Mouse (Mus musculus): ENCODE results near the gene Gm17359. TPM values are rescaled to one million over a fixed set of nuclear protein-coding genes. Genes with fewer than 3 reads are reported as not detected.

The Gm17359 gene
- polyA plus RNA-seq, 1 experiment from 2014 or later, result not detected

GRCm38 (mm10) chr3:79310184-79310583 lies 26.3 kb upstream of the Gm17359 start:
- Histone ChIP-seq H3K36me3 (no peaks in the 10 kb centered on the region), H3K9me3 (replicated peaks) (0 out of 2 replicates have a peak, but pooled peaks cover 5% of the 10 kb centered on the region), H3K4me1 (replicated peaks) (no peaks in the 10 kb centered on the region), H3K27ac (ENCODE audit: poor library complexity, severe bottlenecking) (no peak overlapping the region), H3K27me3 (replicated peaks) (no peaks in the 10 kb centered on the region), H3K9ac (no peak overlapping the region), H3K4me3 (no peak overlapping the region), H3K4me2 (no peak overlapping the region)
- WGBS, result 72% methylated on average over 7 of the region's 7 CpGs
- no peak for ATAC-seq (ENCODE audit: insufficient number of reproducible peaks, low FRiP score)

GRCm38 (mm10) chr3:79311895-79312294 lies 24.6 kb upstream of the Gm17359 start:
- no peaks in the 10 kb centered on the region for H3K4me1 ChIP-seq (replicated peaks)
- no peaks in the 10 kb centered on the region for H3K36me3 ChIP-seq
- no peak overlapping the region for H3K4me3 ChIP-seq
- H3K9me3 ChIP-seq (replicated peaks), result 0 out of 2 replicates have a peak, but pooled peaks cover 5% of the 10 kb centered on the region
- no peaks in the 10 kb centered on the region for H3K27me3 ChIP-seq (replicated peaks)
- ATAC-seq (ENCODE audit: insufficient number of reproducible peaks, low FRiP score), result no peak
- H3K9ac ChIP-seq, result no peak overlapping the region
- no peak overlapping the region for H3K4me2 ChIP-seq
- H3K27ac ChIP-seq (ENCODE audit: poor library complexity, severe bottlenecking), result no peak overlapping the region

GRCm38 (mm10) chr3:79314006-79314698 lies 22.3 kb upstream of the Gm17359 start:
- no peak for ATAC-seq (ENCODE audit: insufficient number of reproducible peaks, low FRiP score)
- Histone ChIP-seq H3K9me3 (replicated peaks) (0 out of 2 replicates have a peak, but pooled peaks cover 7% of the 10 kb centered on the region), H3K4me1 (replicated peaks) (no peaks in the 10 kb centered on the region), H3K36me3 (no peaks in the 10 kb centered on the region), H3K27ac (ENCODE audit: poor library complexity, severe bottlenecking) (no peak overlapping the region), H3K9ac (no peak overlapping the region), H3K4me2 (no peak overlapping the region), H3K27me3 (replicated peaks) (no peaks in the 10 kb centered on the region), H3K4me3 (no peak overlapping the region)
- 66% methylated on average over 10 of the region's 10 CpGs for WGBS

- no peaks in the 10 kb centered on the region for H3K9me3 ChIP-seq (replicated peaks)
- no peak overlapping the region for H3K27ac ChIP-seq (ENCODE audit: poor library complexity, severe bottlenecking)
- peaks cover 11% of the 10 kb centered on the region for H3K4me1 ChIP-seq (replicated peaks)
- 43% methylated on average over 10 of the region's 10 CpGs for WGBS
- no peak overlapping the region for H3K4me3 ChIP-seq
- no peaks in the 10 kb centered on the region for H3K36me3 ChIP-seq
- H3K4me2 ChIP-seq, result peak overlapping the region; percentile 1; the same call in 1 of the 2 replicates
- no peak overlapping the region for H3K9ac ChIP-seq
- no peak for ATAC-seq (ENCODE audit: insufficient number of reproducible peaks, low FRiP score)
- no peaks in the 10 kb centered on the region for H3K27me3 ChIP-seq (replicated peaks)
These were observed 11.5 kb upstream of the Gm17359 start for GRCm38 (mm10) chr3:79324697-79325526.

GRCm38 (mm10) chr3:79329691-79330315 lies 6.7 kb upstream of the Gm17359 start:
- Histone ChIP-seq H3K4me3 (no peak overlapping the region), H3K4me1 (replicated peaks) (peaks cover 3% of the 10 kb centered on the region), H3K9ac (no peak overlapping the region), H3K27ac (ENCODE audit: poor library complexity, severe bottlenecking) (no peak overlapping the region), H3K36me3 (no peaks in the 10 kb centered on the region), H3K4me2 (no peak overlapping the region), H3K27me3 (replicated peaks) (no peaks in the 10 kb centered on the region), H3K9me3 (replicated peaks) (no peaks in the 10 kb centered on the region)
- 36% methylated on average over 8 of the region's 8 CpGs for WGBS
- no peak for ATAC-seq (ENCODE audit: insufficient number of reproducible peaks, low FRiP score)

GRCm38 (mm10) chr3:79333051-79333450 lies 3.4 kb upstream of the Gm17359 start:
- 85% methylated on average over 7 of the region's 7 CpGs for WGBS
- no peak for ATAC-seq (ENCODE audit: insufficient number of reproducible peaks, low FRiP score)
- Histone ChIP-seq H3K4me3 (no peak overlapping the region), H3K27ac (ENCODE audit: poor library complexity, severe bottlenecking) (no peak overlapping the region), H3K4me2 (no peak overlapping the region), H3K9ac (no peak overlapping the region), H3K4me1 (replicated peaks) (no peaks in the 10 kb centered on the region), H3K9me3 (replicated peaks) (no peaks in the 10 kb centered on the region), H3K27me3 (replicated peaks) (no peaks in the 10 kb centered on the region), H3K36me3 (no peaks in the 10 kb centered on the region)

GRCm38 (mm10) chr3:79333643-79334200 lies 2.7 kb upstream of the Gm17359 start:
- Histone ChIP-seq H3K9me3 (replicated peaks) (no peaks in the 10 kb centered on the region), H3K4me3 (no peak overlapping the region), H3K36me3 (no peaks in the 10 kb centered on the region), H3K27ac (ENCODE audit: poor library complexity, severe bottlenecking) (no peak overlapping the region), H3K4me2 (no peak overlapping the region), H3K9ac (no peak overlapping the region), H3K27me3 (replicated peaks) (no peaks in the 10 kb centered on the region), H3K4me1 (replicated peaks) (no peaks in the 10 kb centered on the region)
- 54% methylated on average over 8 of the region's 8 CpGs for WGBS
- no peak for ATAC-seq (ENCODE audit: insufficient number of reproducible peaks, low FRiP score)

GRCm38 (mm10) chr3:79340737-79341136 lies 4.3 kb downstream of the Gm17359 start:
- H3K9me3 ChIP-seq (replicated peaks), result no peaks in the 10 kb centered on the region
- H3K9ac ChIP-seq, result no peak overlapping the region
- H3K27ac ChIP-seq (ENCODE audit: poor library complexity, severe bottlenecking), result no peak overlapping the region
- no peak overlapping the region for H3K4me3 ChIP-seq
- H3K27me3 ChIP-seq (replicated peaks), result no peaks in the 10 kb centered on the region
- H3K4me1 ChIP-seq (replicated peaks), result no peaks in the 10 kb centered on the region
- H3K36me3 ChIP-seq, result no peaks in the 10 kb centered on the region
- no peak overlapping the region for H3K4me2 ChIP-seq
- ATAC-seq (ENCODE audit: insufficient number of reproducible peaks, low FRiP score), result no peak
- WGBS, result 35% methylated on average over 3 of the region's 3 CpGs

GRCm38 (mm10) chr3:79342961-79343735 lies 6.7 kb downstream of the Gm17359 start:
- ATAC-seq (ENCODE audit: insufficient number of reproducible peaks, low FRiP score), result no peak
- Histone ChIP-seq H3K36me3 (no peaks in the 10 kb centered on the region), H3K4me1 (replicated peaks) (no peaks in the 10 kb centered on the region), H3K9me3 (replicated peaks) (no peaks in the 10 kb centered on the region), H3K4me3 (no peak overlapping the region), H3K9ac (no peak overlapping the region), H3K27ac (ENCODE audit: poor library complexity, severe bottlenecking) (no peak overlapping the region), H3K4me2 (no peak overlapping the region), H3K27me3 (replicated peaks) (no peaks in the 10 kb centered on the region)
- 55% methylated on average over 17 of the region's 17 CpGs for WGBS

GRCm38 (mm10) chr3:79349311-79349710 lies 12.8 kb downstream of the Gm17359 start:
- no peak overlapping the region for H3K4me2 ChIP-seq
- H3K9me3 ChIP-seq (replicated peaks), result peaks cover 4% of the 10 kb centered on the region; the same call in 1 of the 2 replicates
- WGBS, result 37% methylated on average over 1 of the region's 1 CpGs
- H3K27me3 ChIP-seq (replicated peaks), result no peaks in the 10 kb centered on the region
- no peaks in the 10 kb centered on the region for H3K4me1 ChIP-seq (replicated peaks)
- no peak overlapping the region for H3K4me3 ChIP-seq
- no peak overlapping the region for H3K9ac ChIP-seq
- H3K27ac ChIP-seq (ENCODE audit: poor library complexity, severe bottlenecking), result no peak overlapping the region
- ATAC-seq (ENCODE audit: insufficient number of reproducible peaks, low FRiP score), result no peak
- no peaks in the 10 kb centered on the region for H3K36me3 ChIP-seq
